Comparison of ENCODE assay signal across 8 mouse cellular contexts in genomic region chr9:58249592-58250192, GRCm38 (mm10). TPM values are rescaled to one million over a fixed set of nuclear protein-coding genes. Genes with fewer than 3 reads are reported as not detected.
DNase-seq lines count a peak whose midpoint lies in the region; ATAC-seq and TF ChIP-seq lines count a peak whose summit lies in the region.

Gene Pml, minus strand, starts transcription at chr9:58249786.

- peak; percentile 64; the same call in 1 of the 2 replicates for ATAC-seq in embryonic facial prominence, embryonic 12.5 days (ENCODE audit: insufficient number of reproducible peaks, insufficient read depth, low FRiP score, low TSS enrichment)
- no peak for ATAC-seq in midbrain, postnatal 0 days (ENCODE audit: low FRiP score)

- H3K4me1 ChIP-seq in embryonic facial prominence, embryonic 12.5 days = peaks cover 18% of the 10 kb centered on the region
- peaks cover 4% of the 10 kb centered on the region; the same call in 1 of the 2 replicates for H3K4me1 ChIP-seq in midbrain, postnatal 0 days (ENCODE audit: insufficient read depth, low read length)

- peak within 1 kb of the TSS; percentile 78 for H3K4me2 ChIP-seq in embryonic facial prominence, embryonic 12.5 days (replicated peaks)
- peak within 1 kb of the TSS; percentile 54 for H3K4me2 ChIP-seq in midbrain, postnatal 0 days (ENCODE audit: low read depth, low read length, poor library complexity, severe bottlenecking)

- H3K9ac ChIP-seq in embryonic facial prominence, embryonic 12.5 days = peak within 1 kb of the TSS; percentile 66
- H3K9ac ChIP-seq in midbrain, postnatal 0 days (replicated peaks; ENCODE audit: low read length, poor library complexity, severe bottlenecking) = peak within 1 kb of the TSS; percentile 46

- no peaks in the 10 kb centered on the region for H3K36me3 ChIP-seq in embryonic facial prominence, embryonic 12.5 days
- H3K36me3 ChIP-seq in midbrain, postnatal 0 days (ENCODE audit: insufficient read depth, low read length) = no peaks in the 10 kb centered on the region

- peak; percentile 71 for TF ChIP-seq CTCF in midbrain, postnatal 0 days (IDR thresholded peaks at IDR 0.05)

- H3K27me3 ChIP-seq in embryonic facial prominence, embryonic 12.5 days = no peaks in the 10 kb centered on the region
- H3K27me3 ChIP-seq in midbrain, postnatal 0 days (ENCODE audit: insufficient read depth, low read length) = no peaks in the 10 kb centered on the region

- under 1% methylated on average over 16 of the region's 16 CpGs for WGBS in embryonic facial prominence, embryonic 12.5 days
- 3% methylated on average over 16 of the region's 16 CpGs for WGBS in midbrain, postnatal 0 days

- peak; percentile 71 for DNase-seq in 3134 (ENCODE audit: extremely low read depth, insufficient read length, low spot score)
- peak; percentile 90 for DNase-seq in adrenal gland, postnatal 10 days
- peak; percentile 81 for DNase-seq in heart, adult 9 months (ENCODE audit: low spot score in 2 of 2)
- peak; percentile 86 for DNase-seq in kidney, adult 9 months
- DNase-seq in liver = peak; percentile 90
- peak; percentile 51 for DNase-seq in midbrain, postnatal 0 days (ENCODE audit: low spot score)
- DNase-seq in spleen, postnatal 4 days (ENCODE audit: low spot score in 2 of 2) = peak; percentile 82 to 88

- H3K9me3 ChIP-seq in embryonic facial prominence, embryonic 12.5 days = no peaks in the 10 kb centered on the region
- no peaks in the 10 kb centered on the region for H3K9me3 ChIP-seq in midbrain, postnatal 0 days (ENCODE audit: low read length)

- H3K4me3 ChIP-seq in embryonic facial prominence, embryonic 12.5 days = peak within 1 kb of the TSS; percentile 57
- peak within 1 kb of the TSS; percentile 32 for H3K4me3 ChIP-seq in midbrain, postnatal 0 days (ENCODE audit: low read depth, low read length)

- peak within 1 kb of the TSS; percentile 91 for H3K27ac ChIP-seq in embryonic facial prominence, embryonic 12.5 days
- peak within 1 kb of the TSS; percentile 39 for H3K27ac ChIP-seq in midbrain, postnatal 0 days (ENCODE audit: low read depth, low read length)

RNA-seq across cellular contexts. Expression of gene Pml, which starts in this region (rescaled TPM):
- total RNA-seq in adrenal gland, postnatal 10 days (2021) = 10 to 100 TPM; 21.8 to 25.6 TPM
- polyA plus RNA-seq in embryonic facial prominence, embryonic 12.5 days (2016; fragmentation: Nextera tagmentation; extraction: Ambion mirVana) = 14.0 and 16.0 TPM in 2 replicates
- total RNA-seq in midbrain, postnatal 0 days (2014; rRNA removed) = 5.6 and 9.0 TPM in 2 replicates
- polyA plus RNA-seq in midbrain, postnatal 0 days (2015; fragmentation: Nextera tagmentation; extraction: Ambion mirVana) = 2.9 and 3.2 TPM in 2 replicates
